Mouse (Mus musculus) forebrain, embryonic 12.5 days (tissue): ENCODE results near the gene Il4ra. TPM values are rescaled to one million over a fixed set of nuclear protein-coding genes. Genes with fewer than 3 reads are reported as not detected.

Source experiments
- ATAC-seq: fragments of 200-750 bp; cut with Nextera tagmentation; 2 replicates; pipeline ENCODE4 v1.8.0; 2017; ENCODE audit warnings: moderate TSS enrichment; ENCODE audit not compliant: low FRiP score
- H3K27ac ChIP-seq: fragments of 300-500 bp; sonication (generic); 2 replicates; pipeline ENCODE4 v1.5.1; 2016; ENCODE audit warnings: mild to moderate bottlenecking
- H3K27me3 ChIP-seq: fragments of 300-500 bp; sonication (generic); 2 replicates; pipeline ENCODE4 v1.6.1; 2016; ENCODE audit warnings: mild to moderate bottlenecking
- H3K36me3 ChIP-seq: fragments of 300-500 bp; sonication (generic); replicated peaks from 2 replicates; pipeline ENCODE4 v1.6.1; 2016; ENCODE audit warnings: mild to moderate bottlenecking
- H3K4me1 ChIP-seq: fragments of 300-500 bp; sonication (generic); 2 replicates; pipeline ENCODE4 v1.6.1; 2016
- H3K4me2 ChIP-seq: fragments of 300-500 bp; sonication (generic); 2 replicates; pipeline ENCODE4 v1.6.1; 2016; ENCODE audit warnings: mild to moderate bottlenecking, moderate library complexity
- H3K4me3 ChIP-seq: fragments of 300-500 bp; sonication (generic); replicated peaks from 2 replicates; pipeline ENCODE4 v1.5.1; 2016; ENCODE audit warnings: mild to moderate bottlenecking
- H3K9ac ChIP-seq: fragments of 300-500 bp; sonication (generic); 2 replicates; pipeline ENCODE4 v1.6.1; 2016; ENCODE audit warnings: mild to moderate bottlenecking
- H3K9me3 ChIP-seq: fragments of 300-500 bp; sonication (generic); 2 replicates; pipeline ENCODE4 v1.6.1; 2016
- WGBS: fragments of 180-500 bp; shearing (Covaris S2); methylation state at CpG from one replicate; pipeline ENCODE4 v1.1.7; 2016; 5-methylcytosine and 5-hydroxymethylcytosine counted together
- polyA plus RNA-seq: library from polyadenylated mRNA; unstranded; fragments of >200 nt; fragmentation: Nextera tagmentation; extraction: Ambion mirVana; gene quantifications from 2 replicates; pipeline ENCODE4 v1.2.1, GENCODE M21; 2016

The Il4ra gene
- polyA plus RNA-seq, 1 experiment from 2014 or later: 3.5 TPM

DNA sequence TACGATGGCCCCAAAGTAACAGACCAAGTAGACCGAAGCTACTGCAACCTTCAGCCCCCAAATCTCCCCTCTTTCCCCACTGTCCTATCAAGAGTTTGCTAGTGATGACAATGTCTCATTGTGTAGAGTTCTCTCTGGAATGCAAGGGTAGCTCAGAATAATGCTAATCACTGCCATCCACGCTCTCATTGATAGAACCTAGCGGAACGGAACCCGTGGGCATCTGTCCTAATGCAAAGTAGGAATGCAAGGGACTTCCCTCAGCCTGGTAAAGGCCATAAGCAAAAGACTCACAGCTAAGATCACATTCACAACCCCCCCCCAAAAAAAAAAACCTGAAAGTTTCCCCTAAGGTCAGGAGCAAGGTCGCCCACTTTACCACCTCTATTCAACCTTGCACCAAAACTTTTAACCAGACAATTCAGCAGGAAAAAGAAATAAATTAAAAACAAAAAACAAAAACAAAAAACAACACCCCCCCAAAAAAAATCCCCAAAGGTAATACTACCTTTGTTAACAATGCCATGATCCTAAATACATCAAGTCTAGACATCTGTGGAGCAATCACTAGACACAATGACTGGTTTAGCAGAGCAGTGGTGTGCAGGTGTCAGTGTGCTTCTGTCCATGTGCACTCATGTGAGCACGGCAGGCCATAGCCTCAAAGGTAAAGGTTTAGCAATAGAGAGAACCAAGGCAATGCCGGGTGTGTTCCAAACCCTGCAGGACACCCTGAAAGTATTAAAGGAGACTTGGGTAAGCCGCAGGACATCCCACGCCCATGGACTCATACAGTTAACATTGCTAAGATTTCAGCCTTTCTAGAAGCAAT, 45.8 kb downstream of the Il4ra start:
- no peak overlapping the region for H3K4me3 ChIP-seq
- no peaks in the 10 kb centered on the region for H3K36me3 ChIP-seq
- no peak for ATAC-seq
- WGBS: 84% methylated on average over 11 of the region's 11 CpGs
- H3K27ac ChIP-seq: no peak overlapping the region
- no peak overlapping the region for H3K4me2 ChIP-seq
- H3K9me3 ChIP-seq: no peaks in the 10 kb centered on the region
- H3K9ac ChIP-seq: no peak overlapping the region
- H3K27me3 ChIP-seq: no peaks in the 10 kb centered on the region
- no peaks in the 10 kb centered on the region for H3K4me1 ChIP-seq

DNA sequence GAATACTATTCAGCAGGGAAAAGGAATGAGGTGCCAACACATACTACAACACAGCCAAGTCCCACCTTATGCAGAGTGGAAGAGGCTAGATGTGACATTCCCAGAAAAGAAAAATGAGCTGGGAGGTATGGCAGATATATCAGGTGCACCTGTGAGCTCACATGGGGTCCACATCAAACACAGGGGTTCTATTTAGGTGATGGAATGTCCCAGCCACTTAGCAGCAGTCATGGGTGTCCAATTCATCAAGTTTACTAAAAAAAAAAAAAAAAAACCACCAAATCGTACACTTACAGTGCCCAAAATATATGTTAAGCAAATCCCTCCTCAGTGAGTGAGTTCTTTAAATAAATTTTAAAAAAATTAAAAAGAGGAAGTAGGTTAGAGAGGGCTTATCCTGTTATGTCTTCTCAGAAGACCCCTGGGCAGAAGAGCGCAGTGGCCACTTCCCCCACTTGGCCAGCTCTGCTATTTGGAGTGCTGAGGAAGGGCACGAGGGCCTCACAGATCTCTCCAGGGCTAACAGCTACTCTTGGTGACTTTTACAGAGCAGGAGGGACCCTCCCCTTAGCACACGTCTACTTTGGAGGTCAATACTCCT, 47.6 kb downstream of the Il4ra start:
- Histone ChIP-seq H3K4me1 (no peaks in the 10 kb centered on the region), H3K9ac (no peak overlapping the region), H3K9me3 (no peaks in the 10 kb centered on the region), H3K27ac (no peak overlapping the region), H3K4me3 (no peak overlapping the region), H3K27me3 (no peaks in the 10 kb centered on the region), H3K36me3 (no peaks in the 10 kb centered on the region), H3K4me2 (no peak overlapping the region)
- 79% methylated on average over 4 of the region's 4 CpGs for WGBS
- ATAC-seq: no peak

DNA sequence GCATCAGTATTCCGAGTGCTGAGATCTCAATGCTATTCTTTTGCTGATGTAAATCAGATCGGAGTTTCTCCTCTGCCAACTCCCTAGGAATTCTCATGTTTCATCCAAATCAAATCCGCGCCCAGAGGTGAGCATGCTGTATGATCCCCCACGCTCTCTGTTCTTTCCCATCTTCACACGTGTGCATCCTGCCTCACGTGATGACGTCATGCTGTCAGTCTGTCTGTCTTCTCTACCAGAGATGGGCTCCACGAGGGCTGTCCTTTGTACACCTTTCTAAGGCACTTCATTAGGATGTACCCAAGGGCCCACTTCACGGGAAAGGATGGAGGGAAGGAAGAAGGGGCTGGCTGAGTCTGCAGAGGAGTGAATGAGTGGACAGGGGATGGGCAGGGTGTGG, 48.2 kb downstream of the Il4ra start:
- no peak overlapping the region for H3K27ac ChIP-seq
- no peak for ATAC-seq
- WGBS: 78% methylated on average over 10 of the region's 10 CpGs
- no peak overlapping the region for H3K4me2 ChIP-seq
- no peaks in the 10 kb centered on the region for H3K27me3 ChIP-seq
- H3K4me3 ChIP-seq: no peak overlapping the region
- H3K4me1 ChIP-seq: no peaks in the 10 kb centered on the region
- H3K9ac ChIP-seq: no peak overlapping the region
- no peaks in the 10 kb centered on the region for H3K9me3 ChIP-seq
- no peaks in the 10 kb centered on the region for H3K36me3 ChIP-seq

DNA sequence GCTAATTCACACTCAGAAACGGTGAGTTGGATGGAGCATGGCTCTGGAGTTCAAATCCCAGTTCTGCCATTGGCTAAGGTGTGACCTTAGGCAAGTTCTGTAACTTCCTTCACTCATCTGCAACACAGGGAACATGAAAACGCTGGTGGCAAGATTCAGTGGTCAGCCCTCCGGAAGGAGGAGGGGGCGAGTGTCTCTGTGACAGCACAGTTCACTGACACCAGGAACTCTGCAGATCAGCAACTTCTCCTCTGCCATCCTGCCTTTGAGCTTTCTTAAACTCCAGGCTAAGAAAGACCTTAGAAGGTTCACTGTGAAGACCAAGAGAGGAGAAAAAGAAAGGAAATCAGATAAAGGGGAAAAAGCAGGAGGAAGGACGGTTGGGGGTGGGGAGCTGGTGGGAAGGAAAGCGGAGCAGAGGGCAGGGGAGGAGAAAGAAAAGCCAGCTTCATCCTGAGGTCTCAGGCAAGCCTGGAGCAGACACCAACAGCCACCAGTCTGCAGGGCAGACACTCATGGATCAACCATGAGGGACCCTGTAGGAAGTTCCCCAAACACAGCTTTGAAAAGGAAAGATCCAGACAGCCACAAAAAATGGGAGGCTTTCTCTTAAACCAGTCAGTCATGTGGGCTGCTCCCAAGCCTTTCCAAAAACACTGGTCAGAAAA, 48.8 kb downstream of the Il4ra start:
- Histone ChIP-seq H3K4me1 (no peaks in the 10 kb centered on the region), H3K36me3 (no peaks in the 10 kb centered on the region), H3K4me3 (no peak overlapping the region), H3K27ac (no peak overlapping the region), H3K4me2 (no peak overlapping the region), H3K27me3 (no peaks in the 10 kb centered on the region), H3K9ac (no peak overlapping the region), H3K9me3 (no peaks in the 10 kb centered on the region)
- no peak for ATAC-seq
- WGBS: 43% methylated on average over 6 of the region's 6 CpGs

DNA sequence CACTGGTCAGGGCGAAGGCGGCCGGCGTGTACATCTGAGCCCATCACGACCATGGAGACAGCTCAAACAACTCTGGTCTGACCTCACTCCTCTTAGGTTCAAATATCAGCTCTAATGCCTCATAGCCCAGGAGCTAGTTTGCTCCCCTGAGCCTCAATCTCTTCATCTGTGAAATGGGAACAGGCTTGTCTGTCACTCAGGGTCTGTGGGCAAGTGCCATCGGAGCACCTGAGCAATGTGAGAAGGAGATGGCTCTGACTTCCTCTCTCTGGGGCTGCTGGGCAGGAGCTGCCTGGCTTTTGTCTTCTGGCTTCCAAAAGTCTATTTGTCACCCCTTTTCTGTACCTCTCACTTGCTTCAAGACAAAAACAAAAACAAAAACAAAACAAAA, 49.4 kb downstream of the Il4ra start:
- ATAC-seq: no peak
- H3K9me3 ChIP-seq: no peaks in the 10 kb centered on the region
- H3K4me3 ChIP-seq: no peak overlapping the region
- no peaks in the 10 kb centered on the region for H3K4me1 ChIP-seq
- H3K9ac ChIP-seq: no peak overlapping the region
- WGBS: 86% methylated on average over 6 of the region's 6 CpGs
- H3K4me2 ChIP-seq: no peak overlapping the region
- no peaks in the 10 kb centered on the region for H3K27me3 ChIP-seq
- H3K27ac ChIP-seq: no peak overlapping the region
- H3K36me3 ChIP-seq: no peaks in the 10 kb centered on the region

DNA sequence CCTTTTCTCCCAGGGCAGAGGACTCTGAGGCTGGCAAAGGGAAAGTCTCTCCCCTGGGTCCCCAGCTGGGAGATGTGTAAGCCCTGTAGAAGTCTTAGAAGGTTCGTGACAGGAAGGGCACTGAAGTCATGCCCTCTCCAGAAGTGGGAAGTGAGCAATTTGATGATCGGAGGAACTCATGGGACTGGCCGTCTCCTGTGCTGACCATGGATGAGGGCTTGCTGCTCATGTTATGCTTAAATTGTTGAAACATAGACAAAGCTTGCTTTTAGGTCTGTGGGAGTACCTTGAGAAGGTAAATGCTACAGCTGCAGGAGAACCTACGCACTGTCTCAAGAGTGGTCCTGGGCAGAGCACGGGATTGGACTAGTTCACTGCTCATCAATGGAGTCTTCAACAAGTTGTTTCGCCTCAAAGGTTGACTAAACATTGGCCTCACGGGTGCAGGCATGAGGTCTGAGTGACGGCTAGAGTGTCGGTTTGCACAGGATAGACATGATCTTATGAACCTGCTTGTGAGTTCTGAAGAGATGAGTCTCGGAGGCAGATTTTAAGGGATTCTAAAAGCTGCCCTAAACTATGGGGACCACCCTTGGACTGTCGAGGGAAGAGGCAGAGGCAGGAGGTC, 50.0 kb downstream of the Il4ra start:
- Histone ChIP-seq H3K36me3 (no peaks in the 10 kb centered on the region), H3K27me3 (no peaks in the 10 kb centered on the region), H3K27ac (no peak overlapping the region), H3K4me3 (no peak overlapping the region), H3K9ac (no peak overlapping the region), H3K4me1 (no peaks in the 10 kb centered on the region), H3K4me2 (no peak overlapping the region), H3K9me3 (no peaks in the 10 kb centered on the region)
- WGBS: 76% methylated on average over 11 of the region's 11 CpGs
- ATAC-seq: no peak

DNA sequence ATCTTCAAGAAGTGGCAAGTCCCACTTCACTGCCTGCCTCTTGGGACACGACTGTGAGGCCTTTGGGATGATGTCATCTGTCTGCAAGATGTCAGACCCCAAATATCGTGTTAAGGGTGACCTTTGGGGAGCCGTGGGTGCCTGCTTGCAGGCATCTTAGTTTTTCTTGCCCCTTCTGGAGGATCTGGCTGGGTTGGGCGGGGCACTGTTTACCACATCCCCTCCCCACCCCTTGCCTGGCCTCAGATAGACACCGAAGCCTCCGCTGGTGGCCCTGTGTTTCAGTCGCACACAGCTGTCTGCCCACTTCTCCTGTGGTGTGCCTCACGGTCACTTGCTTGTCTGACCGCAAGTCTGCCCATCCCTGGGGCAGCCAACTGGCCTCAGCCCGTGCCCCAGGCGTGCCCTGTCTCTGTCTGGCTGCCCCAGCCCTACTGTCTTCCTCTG, 51.3 kb downstream of the Il4ra start, which contains the start of gene Il21r:
TSS of gene Il21r (plus strand) at position 245 of the 447 bp plus-strand sequence.
- H3K9ac ChIP-seq: no peak within 1 kb of the TSS
- H3K27ac ChIP-seq: no peak within 1 kb of the TSS
- no peaks in the 10 kb centered on the region for H3K9me3 ChIP-seq
- 73% methylated on average over 11 of the region's 11 CpGs for WGBS
- no peak for ATAC-seq
- H3K4me1 ChIP-seq: no peaks in the 10 kb centered on the region
- H3K36me3 ChIP-seq: no peaks in the 10 kb centered on the region
- H3K4me2 ChIP-seq: no peak within 1 kb of the TSS
- no peaks in the 10 kb centered on the region for H3K27me3 ChIP-seq
- H3K4me3 ChIP-seq: no peak within 1 kb of the TSS

DNA sequence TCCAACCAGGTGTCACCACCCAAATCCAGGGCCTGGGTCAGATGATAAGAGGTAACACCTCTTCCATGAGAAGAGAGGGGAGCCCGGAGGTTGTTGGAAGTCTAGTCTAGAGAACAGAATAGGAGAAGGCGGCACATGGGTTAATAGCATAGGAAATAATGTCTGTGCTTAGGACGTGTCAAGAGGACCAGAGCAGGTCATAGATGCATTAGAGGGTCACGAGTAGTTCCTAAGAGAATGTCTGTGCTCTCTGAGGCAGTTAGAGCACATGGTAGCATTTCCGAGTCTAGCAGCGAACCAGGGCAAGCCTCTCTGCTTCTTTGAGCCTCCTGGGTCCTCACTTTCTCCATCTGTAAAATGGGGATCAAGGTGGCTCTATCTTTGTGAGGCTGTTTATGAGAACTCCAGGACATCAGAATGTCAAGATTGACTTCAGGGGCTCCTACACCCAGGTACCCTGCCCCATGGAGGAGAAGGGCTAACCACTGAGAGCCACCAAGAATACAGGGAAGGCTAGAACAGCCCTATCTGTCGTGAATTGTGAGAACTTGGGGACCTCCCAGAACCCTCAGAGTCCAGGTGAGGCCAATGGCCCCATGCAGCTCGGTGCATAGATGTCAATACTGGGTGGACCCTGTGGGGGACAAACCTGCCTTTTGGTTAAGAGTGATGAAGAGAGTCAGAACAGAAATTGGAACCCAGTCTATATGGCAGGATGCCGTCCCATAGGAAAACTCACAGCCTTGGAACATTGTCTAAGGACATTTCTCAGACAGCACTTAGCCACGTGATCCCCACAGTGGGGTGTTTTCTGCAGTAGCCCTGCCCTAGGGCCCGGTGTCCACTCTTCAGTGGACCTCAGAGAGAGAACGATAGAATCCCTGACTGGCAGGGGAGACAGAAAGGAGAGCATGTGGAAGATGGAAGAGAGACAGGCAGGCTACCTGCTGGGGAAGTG, 52.7 kb downstream of the Il4ra start:
- Histone ChIP-seq H3K9ac (no peak overlapping the region), H3K27ac (no peak overlapping the region), H3K4me3 (no peak overlapping the region), H3K9me3 (no peaks in the 10 kb centered on the region), H3K36me3 (no peaks in the 10 kb centered on the region), H3K27me3 (no peaks in the 10 kb centered on the region), H3K4me2 (no peak overlapping the region), H3K4me1 (no peaks in the 10 kb centered on the region)
- whole genome bisulfite sequencing: 86% methylated on average over 12 of the region's 12 CpGs
- no peak for ATAC-seq

DNA sequence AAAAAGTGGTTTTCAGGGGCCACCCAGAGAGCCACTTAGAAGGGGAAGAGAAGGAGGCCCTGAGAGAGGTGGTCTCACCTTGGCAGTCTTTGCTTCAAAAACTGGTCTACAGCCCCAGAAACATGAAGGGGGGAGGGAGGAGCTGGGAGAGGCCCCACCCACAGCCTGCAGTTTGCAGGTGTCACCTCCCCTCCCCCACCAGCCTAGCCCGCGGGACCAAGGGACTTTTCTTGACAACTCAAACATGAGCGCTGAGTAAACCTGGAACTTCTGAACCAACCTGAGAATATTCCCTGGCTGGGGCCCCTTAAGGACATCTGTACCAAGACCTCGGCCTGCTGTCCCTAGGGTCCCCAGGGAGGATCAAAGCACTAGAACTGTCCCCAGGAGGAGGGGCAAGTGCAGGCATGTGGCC, 53.8 kb downstream of the Il4ra start:
- no peak overlapping the region for H3K27ac ChIP-seq
- no peak overlapping the region for H3K9ac ChIP-seq
- H3K4me2 ChIP-seq: no peak overlapping the region
- H3K4me3 ChIP-seq: no peak overlapping the region
- 78% methylated on average over 4 of the region's 4 CpGs for WGBS
- no peaks in the 10 kb centered on the region for H3K36me3 ChIP-seq
- no peaks in the 10 kb centered on the region for H3K9me3 ChIP-seq
- ATAC-seq: no peak
- H3K4me1 ChIP-seq: no peaks in the 10 kb centered on the region
- H3K27me3 ChIP-seq: no peaks in the 10 kb centered on the region

DNA sequence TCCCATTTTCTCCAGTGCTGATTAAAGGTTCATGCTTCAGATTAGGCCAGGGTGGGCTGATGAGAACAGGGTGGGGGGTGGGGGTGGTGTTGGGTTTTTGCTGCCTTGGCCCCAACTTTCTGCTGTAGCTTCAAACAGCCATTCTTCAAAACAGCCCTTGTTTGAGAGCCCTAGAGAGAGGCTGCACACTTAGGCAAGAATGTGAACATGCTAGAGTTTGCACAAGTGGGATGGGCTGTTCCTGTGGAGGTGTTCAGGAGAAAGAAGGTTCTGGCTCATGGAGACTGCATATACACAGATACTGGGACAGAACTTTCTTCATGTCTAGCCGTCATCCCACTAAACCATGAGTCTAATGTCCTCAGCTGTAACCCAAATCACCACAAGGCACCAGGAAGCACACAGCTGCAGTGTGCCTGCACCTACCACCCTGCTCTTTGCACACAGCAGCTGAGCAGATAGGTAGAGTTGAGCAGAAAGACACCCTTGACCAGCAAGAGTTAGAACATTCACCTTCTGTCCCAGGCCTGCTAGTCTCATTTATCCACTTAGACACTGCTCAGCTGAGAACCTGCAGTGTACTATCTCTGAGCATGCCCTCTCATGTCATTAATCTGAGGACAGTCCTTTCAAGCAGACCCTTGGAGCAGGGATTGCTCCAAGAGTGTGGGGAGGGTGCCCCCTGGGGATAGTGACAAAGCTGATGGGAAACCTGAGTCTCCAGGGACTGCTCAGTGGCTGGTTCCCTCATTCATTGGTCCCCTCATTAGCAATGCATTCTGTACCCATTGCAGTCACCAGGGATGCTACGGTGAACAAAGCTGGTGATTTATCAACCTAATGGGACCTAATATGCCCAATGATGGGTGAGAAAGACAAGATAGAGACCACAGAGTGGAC, 54.6 kb downstream of the Il4ra start:
- Histone ChIP-seq H3K27ac (no peak overlapping the region), H3K9me3 (no peaks in the 10 kb centered on the region), H3K4me1 (no peaks in the 10 kb centered on the region), H3K36me3 (no peaks in the 10 kb centered on the region), H3K4me2 (no peak overlapping the region), H3K27me3 (no peaks in the 10 kb centered on the region), H3K9ac (no peak overlapping the region), H3K4me3 (no peak overlapping the region)
- no peak for ATAC-seq
- 53% methylated on average over 2 of the region's 2 CpGs for WGBS
